Mouse (Mus musculus): Measurements from ENCODE around the gene Cmss1.

DNA sequence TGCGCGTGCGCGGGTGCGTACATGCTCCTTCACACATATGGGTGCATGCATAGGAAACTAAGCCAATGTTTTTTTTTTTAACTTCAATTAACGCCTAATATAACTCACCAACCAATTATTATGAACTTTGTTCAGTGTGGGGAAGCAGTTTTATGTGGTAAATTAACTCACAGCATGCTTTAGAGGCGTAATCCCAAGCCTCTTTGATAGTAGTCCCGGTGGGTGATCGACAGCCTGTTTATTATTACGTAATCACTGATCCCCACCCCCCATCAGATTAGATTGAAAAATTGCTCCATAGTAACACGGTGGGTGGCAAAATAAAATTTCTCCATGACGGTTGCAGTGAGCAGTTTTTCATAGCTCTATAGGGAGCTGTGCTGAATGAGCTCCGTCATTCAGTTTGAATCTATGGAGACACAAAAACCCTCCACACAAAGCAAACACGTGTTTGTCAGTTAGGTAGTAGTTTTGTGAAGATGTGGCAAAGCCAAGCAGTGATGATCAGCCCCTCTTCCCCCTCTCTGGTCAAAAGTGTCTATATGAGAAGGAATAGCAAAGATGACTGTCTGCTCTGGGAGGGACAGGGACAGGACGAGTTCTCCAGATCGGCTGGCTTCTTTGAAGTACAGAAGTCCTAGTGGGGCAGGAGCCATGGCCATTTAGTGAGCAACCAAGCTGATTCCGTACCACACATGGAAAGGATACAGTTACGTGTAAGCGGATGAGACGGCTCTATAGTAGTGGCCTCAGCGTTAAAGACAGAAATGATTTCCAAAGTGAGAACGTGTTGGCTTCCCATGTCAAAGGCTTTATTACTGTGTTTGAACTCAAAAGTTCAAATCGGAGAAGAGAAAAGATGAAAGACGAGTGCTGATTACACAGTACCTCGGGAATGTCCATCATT is 303.6 kb downstream of the Cmss1 start:
- TF ChIP-seq POLR2A (IDR thresholded peaks at IDR 0.05; ENCODE audit: insufficient read depth, low read depth, low read length) (no peak), CTCF (IDR thresholded peaks at IDR 0.05; ENCODE audit: insufficient read depth, low read depth, low read length) (no peak)

Measured in olfactory bulb, adult 2 months (tissue).